Mouse (Mus musculus) stomach, postnatal 0 days (tissue): ENCODE measurements around the gene Actn1. TPM values are rescaled to one million over a fixed set of nuclear protein-coding genes. Genes with fewer than 3 reads are reported as not detected.

Experiments used
- ATAC-seq: fragments of 200-750 bp; cut with Nextera tagmentation; 2 replicates; pipeline ENCODE4 v1.8.0; 2017; ENCODE audit not compliant: low FRiP score, low TSS enrichment
- DNase-seq: peaks from one replicate; pipeline ENCODE4 v3.0.0-alpha.2; 2016; ENCODE audit warnings: low spot score
- H3K27ac ChIP-seq: fragments of 300-500 bp; sonication (generic); replicated peaks from 2 replicates; pipeline ENCODE4 v1.5.1; 2014; ENCODE audit warnings: mild to moderate bottlenecking, control low read depth
- H3K27me3 ChIP-seq: fragments of 300-500 bp; sonication (generic); 2 replicates; pipeline ENCODE4 v1.6.1; 2014; ENCODE audit warnings: low read length; ENCODE audit not compliant: control insufficient read depth, insufficient read depth
- H3K36me3 ChIP-seq: fragments of 300-500 bp; sonication (generic); 2 replicates; pipeline ENCODE4 v1.6.1; 2014; ENCODE audit warnings: low read length, mixed read lengths; ENCODE audit not compliant: control insufficient read depth, insufficient read depth
- H3K4me1 ChIP-seq: fragments of 300-500 bp; sonication (generic); replicated peaks from 2 replicates; pipeline ENCODE4 v1.6.1; 2014; ENCODE audit warnings: antibody characterized with exemption; ENCODE audit not compliant: control insufficient read depth, insufficient read depth
- H3K4me2 ChIP-seq: fragments of 300-500 bp; sonication (generic); replicated peaks from 2 replicates; pipeline ENCODE4 v1.6.1; 2014; ENCODE audit warnings: low read depth, mild to moderate bottlenecking, control low read depth, moderate library complexity
- H3K4me3 ChIP-seq: fragments of 300-500 bp; sonication (generic); 2 replicates; pipeline ENCODE4 v1.5.1; 2014; ENCODE audit warnings: low read depth, low read length, control low read depth
- H3K9ac ChIP-seq: fragments of 300-500 bp; sonication (generic); 2 replicates; pipeline ENCODE4 v1.6.1; 2014; ENCODE audit warnings: mild to moderate bottlenecking, low read length, control low read depth, mixed read lengths
- H3K9me3 ChIP-seq: fragments of 300-500 bp; sonication (generic); 2 replicates; pipeline ENCODE4 v1.6.1; 2016; ENCODE audit warnings: low read length; ENCODE audit not compliant: control insufficient read depth
- CTCF ChIP-seq: IDR thresholded peaks from 2 replicates; pipeline ENCODE4 v1.5.1; 2016; ENCODE audit warnings: antibody characterized with exemption, low read depth, mild to moderate bottlenecking, moderate library complexity
- EP300 ChIP-seq: optimal IDR thresholded peaks from 2 replicates; pipeline ENCODE3; 2016; ENCODE audit warnings: antibody characterized with exemption
- WGBS: fragments of 180-500 bp; shearing (Covaris S2); extraction: QIAGEN DNeasy Blood & Tissue Kit; methylation state at CpG from one replicate; pipeline ENCODE4 v1.1.7; 2014; 5-methylcytosine and 5-hydroxymethylcytosine counted together
- polyA plus RNA-seq: library from polyadenylated mRNA; unstranded; fragments of >200 nt; fragmentation: Nextera tagmentation; extraction: Ambion mirVana; gene quantifications from 2 replicates; pipeline ENCODE4 v1.2.1, GENCODE M21; 2015

Actn1 gene
- polyA plus RNA-seq, 1 experiment from 2014 or later = 36.8 TPM

DNA sequence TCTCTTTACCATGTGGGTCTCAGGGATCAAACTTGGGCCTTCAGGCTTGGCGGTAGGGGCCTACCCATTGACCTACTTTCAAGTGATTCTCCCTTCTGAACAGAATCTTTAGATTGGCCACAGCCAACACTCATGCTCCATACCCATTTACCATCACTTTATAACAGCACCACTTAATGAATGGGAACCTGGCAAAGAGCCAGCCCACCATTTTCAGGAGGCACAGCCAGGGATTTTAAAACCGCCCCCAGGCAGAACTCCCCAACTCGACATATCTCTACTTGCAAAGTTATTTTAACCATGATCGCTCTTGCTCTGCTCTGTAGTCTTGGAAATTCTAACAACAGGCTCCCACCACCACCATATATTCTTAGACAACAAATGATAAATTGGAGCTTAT, 93.5 kb downstream of the Actn1 start:
- no peak overlapping the region for H3K27ac ChIP-seq

DNA sequence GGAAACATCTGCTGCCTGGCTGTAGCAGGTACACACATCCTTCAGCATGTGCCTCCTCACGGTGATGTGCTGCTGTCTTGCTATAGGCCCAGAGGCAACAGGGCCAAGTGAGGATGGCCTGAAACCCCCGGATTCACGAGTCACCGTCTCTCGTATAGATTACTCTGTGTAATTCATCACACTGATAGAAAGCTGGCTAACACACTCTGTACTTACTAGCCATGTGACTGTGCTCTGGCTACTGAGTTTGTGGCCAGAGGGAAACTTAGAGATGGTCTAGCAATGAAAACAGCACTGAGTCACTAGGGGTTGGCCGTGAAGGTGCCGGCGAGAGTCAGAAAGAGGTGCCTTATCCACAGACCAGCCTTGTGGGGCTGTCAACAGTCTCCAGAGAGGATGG, 95.6 kb downstream of the Actn1 start:
- no peak overlapping the region for H3K9ac ChIP-seq
- no peak for ATAC-seq
- H3K36me3 ChIP-seq = no peaks in the 10 kb centered on the region
- no peaks in the 10 kb centered on the region for H3K4me1 ChIP-seq
- no peak overlapping the region for H3K4me3 ChIP-seq
- WGBS = 92% methylated on average over 8 of the region's 8 CpGs
- no peak for TF ChIP-seq CTCF
- no peak for TF ChIP-seq EP300
- no peak for DNase-seq
- no peaks in the 10 kb centered on the region for H3K9me3 ChIP-seq
- no peak overlapping the region for H3K4me2 ChIP-seq
- no peaks in the 10 kb centered on the region for H3K27me3 ChIP-seq
- no peak overlapping the region for H3K27ac ChIP-seq

More for the DNA sequence above, 93.5 kb downstream of the Actn1 start:
- TF ChIP-seq CTCF (no peak), EP300 (no peak)
- Histone ChIP-seq H3K4me2 (no peak overlapping the region), H3K4me3 (no peak overlapping the region), H3K27me3 (no peaks in the 10 kb centered on the region), H3K36me3 (peaks cover 9% of the 10 kb centered on the region), H3K9me3 (no peaks in the 10 kb centered on the region), H3K4me1 (no peaks in the 10 kb centered on the region), H3K9ac (no peak overlapping the region)
- DNase-seq = no peak
- 75% methylated on average over 4 of the region's 4 CpGs for WGBS
- ATAC-seq = no peak

DNA sequence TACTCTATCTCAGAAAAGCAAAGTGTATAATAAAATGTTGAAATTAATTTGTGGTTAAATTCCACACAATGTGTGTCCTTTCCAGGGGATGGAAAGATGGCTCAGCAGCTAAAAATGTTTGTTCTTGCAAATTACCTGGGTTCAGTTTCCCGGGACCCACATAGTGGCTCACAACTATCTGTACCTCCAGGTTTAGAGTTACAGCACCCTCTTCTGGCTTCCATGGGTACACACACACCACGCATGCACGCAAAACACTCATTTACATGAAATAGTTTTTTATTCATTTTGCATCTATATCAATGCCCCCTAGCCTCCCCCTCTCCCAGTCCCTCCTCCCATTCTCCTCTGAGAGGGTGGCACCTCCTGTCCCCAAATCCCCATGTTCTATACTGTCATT, 97.7 kb downstream of the Actn1 start:
- Histone ChIP-seq H3K27ac (no peak overlapping the region), H3K4me1 (no peaks in the 10 kb centered on the region), H3K9me3 (no peaks in the 10 kb centered on the region), H3K9ac (no peak overlapping the region), H3K27me3 (no peaks in the 10 kb centered on the region), H3K36me3 (no peaks in the 10 kb centered on the region), H3K4me2 (no peak overlapping the region), H3K4me3 (no peak overlapping the region)
- TF ChIP-seq EP300 (no peak), CTCF (peak; percentile 43)
- ATAC-seq (no peak), DNase-seq (no peak)
- WGBS = 77% methylated on average over 3 of the region's 3 CpGs

DNA sequence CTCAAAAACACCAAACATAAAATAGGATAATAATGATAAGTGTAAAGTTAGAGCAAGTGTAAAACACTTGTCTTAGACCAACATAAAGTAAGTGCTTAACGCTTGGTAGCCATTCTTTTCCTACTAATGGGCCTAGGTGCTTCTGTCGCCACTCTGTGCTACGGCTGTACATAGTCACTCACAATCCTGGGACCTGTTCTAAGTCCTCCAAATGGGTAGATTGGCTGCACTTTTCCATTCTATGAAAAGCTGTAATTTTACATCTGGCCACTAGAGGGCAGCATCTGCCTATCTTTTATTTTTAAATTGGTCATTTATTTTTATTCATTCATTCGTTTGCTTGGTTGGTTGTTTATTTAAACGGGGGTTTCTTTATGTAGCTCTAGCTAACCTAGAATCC, 102.5 kb downstream of the Actn1 start:
- Histone ChIP-seq H3K27me3 (no peaks in the 10 kb centered on the region), H3K4me1 (no peaks in the 10 kb centered on the region), H3K9me3 (no peaks in the 10 kb centered on the region), H3K27ac (no peak overlapping the region), H3K36me3 (no peaks in the 10 kb centered on the region), H3K4me3 (no peak overlapping the region), H3K4me2 (no peak overlapping the region), H3K9ac (no peak overlapping the region)
- WGBS = 7% methylated on average over 5 of the region's 5 CpGs
- no peak for TF ChIP-seq EP300
- TF ChIP-seq CTCF = peak; percentile 82
- no peak for ATAC-seq
- no peak for DNase-seq

DNA sequence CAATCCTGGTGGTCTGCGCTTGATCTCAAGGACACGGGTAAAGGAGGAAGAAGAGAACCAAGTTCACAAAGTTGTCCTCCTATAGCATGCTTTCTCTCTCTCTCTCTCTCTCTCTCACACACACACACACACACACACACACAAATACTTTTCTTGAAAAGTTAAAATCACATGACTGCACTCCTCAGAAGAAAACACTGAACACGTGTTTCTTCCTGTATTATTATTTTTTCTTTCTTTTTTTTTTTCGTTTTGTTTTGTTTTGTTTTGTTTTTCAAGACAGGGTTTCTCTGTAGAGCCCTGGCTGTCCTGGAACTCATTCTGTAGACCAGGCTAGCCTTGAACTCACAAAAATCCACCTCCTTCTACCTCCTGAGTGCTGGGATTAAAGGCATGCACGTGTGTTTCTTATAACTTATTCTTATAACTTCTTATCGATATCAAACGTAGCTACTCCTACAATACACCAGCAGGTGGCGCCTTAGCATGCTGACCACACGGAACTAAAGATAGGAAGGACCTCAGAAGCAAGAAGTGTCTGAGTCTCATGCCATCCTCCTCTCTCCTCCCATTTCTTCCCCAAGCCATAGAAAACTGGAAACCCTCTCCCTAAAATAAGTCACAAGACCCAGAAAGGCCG, 106.4 kb downstream of the Actn1 start:
- H3K4me2 ChIP-seq = no peak overlapping the region
- H3K9ac ChIP-seq = no peak overlapping the region
- H3K9me3 ChIP-seq = no peaks in the 10 kb centered on the region
- no peak overlapping the region for H3K27ac ChIP-seq
- H3K4me1 ChIP-seq = no peaks in the 10 kb centered on the region
- peak; percentile 59 for DNase-seq
- H3K4me3 ChIP-seq = no peak overlapping the region
- WGBS = 37% methylated on average over 10 of the region's 10 CpGs
- no peak for ATAC-seq
- no peaks in the 10 kb centered on the region for H3K27me3 ChIP-seq
- no peaks in the 10 kb centered on the region for H3K36me3 ChIP-seq
- TF ChIP-seq CTCF (peak; percentile 90), EP300 (no peak)

DNA sequence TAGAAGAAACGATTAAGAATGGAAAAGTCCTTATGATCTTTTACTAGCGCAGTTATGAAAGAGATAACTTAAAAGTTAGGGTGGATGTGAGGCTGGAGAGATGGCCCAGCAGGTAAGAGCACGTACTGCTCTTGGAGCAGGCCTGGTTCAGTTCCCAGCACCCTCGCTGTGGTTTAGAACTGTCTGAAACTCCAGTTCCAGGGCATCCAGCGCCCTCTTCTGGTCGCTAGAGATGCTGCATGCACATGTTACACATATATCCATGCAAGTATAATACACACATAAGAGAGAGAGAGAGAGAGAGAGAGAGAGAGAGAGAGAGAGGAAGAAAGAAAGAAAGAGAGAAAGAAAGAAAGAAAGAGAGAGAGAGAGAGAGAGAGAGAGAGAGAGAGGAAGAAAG, 107.1 kb downstream of the Actn1 start:
- TF ChIP-seq CTCF (peak; percentile 39), EP300 (no peak)
- ATAC-seq (no peak), DNase-seq (no peak)
- Histone ChIP-seq H3K4me3 (no peak overlapping the region), H3K9ac (no peak overlapping the region), H3K4me2 (no peak overlapping the region), H3K4me1 (no peaks in the 10 kb centered on the region), H3K36me3 (no peaks in the 10 kb centered on the region), H3K27ac (no peak overlapping the region), H3K27me3 (no peaks in the 10 kb centered on the region), H3K9me3 (no peaks in the 10 kb centered on the region)
- WGBS = 81% methylated on average over 6 of the region's 6 CpGs
